Mouse (Mus musculus): ENCODE results near the gene Gm20708.

DNA sequence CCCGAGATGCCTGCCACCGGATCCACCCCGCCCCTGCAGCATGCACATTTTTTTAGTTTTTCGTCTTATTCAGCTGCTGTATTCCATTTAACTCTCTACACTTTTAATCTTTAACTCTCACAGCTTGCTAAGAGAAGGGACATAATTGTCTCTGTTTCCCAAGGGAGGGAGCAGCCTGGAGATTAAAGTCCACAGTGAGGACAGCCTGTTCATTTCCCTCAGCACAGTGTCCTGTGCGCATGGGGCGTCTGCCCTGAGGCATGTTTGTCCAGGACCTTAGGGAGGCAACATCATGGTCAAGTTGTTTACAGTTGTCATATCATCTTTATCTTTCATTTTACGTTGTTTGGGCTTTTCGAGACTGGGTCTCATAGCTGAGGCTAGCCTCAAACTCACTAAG is 24.6 kb downstream of the Gm20708 start:
- TF ChIP-seq CTCF (IDR thresholded peaks at IDR 0.05; ENCODE audit: low read depth) (no peak), EP300 (IDR thresholded peaks at IDR 0.05; ENCODE audit: low read depth) (no peak)
